Mouse (Mus musculus): ENCODE data around the gene Rwdd4a.

GRCm38 (mm10) chr8:47560801-47561200 is 27.3 kb downstream of the Rwdd4a start:
- TF ChIP-seq CTCF (IDR thresholded peaks at IDR 0.05; ENCODE audit: low read depth, low read length) = no peak
- no peak for TF ChIP-seq POLR2A (IDR thresholded peaks at IDR 0.05; ENCODE audit: extremely low read depth, insufficient read depth, low read length)
